Mouse (Mus musculus) leukemia stem cell, adult 10-12 weeks (primary cell): ENCODE measurements around the gene Sh3pxd2a. TPM values are rescaled to one million over a fixed set of nuclear protein-coding genes. Genes with fewer than 3 reads are reported as not detected.

ENCODE experiments used
- polyA plus RNA-seq: library from polyadenylated mRNA; stranded (reverse); fragments of >175 nt; gene quantifications from 2 replicates; pipeline ENCODE4 v1.2.3, GENCODE M21; 2012; ENCODE audit warnings: low replicate concordance

Gene Sh3pxd2a
- 5.0 and 10.4 TPM in 2 replicates for polyA plus RNA-seq

DNA sequence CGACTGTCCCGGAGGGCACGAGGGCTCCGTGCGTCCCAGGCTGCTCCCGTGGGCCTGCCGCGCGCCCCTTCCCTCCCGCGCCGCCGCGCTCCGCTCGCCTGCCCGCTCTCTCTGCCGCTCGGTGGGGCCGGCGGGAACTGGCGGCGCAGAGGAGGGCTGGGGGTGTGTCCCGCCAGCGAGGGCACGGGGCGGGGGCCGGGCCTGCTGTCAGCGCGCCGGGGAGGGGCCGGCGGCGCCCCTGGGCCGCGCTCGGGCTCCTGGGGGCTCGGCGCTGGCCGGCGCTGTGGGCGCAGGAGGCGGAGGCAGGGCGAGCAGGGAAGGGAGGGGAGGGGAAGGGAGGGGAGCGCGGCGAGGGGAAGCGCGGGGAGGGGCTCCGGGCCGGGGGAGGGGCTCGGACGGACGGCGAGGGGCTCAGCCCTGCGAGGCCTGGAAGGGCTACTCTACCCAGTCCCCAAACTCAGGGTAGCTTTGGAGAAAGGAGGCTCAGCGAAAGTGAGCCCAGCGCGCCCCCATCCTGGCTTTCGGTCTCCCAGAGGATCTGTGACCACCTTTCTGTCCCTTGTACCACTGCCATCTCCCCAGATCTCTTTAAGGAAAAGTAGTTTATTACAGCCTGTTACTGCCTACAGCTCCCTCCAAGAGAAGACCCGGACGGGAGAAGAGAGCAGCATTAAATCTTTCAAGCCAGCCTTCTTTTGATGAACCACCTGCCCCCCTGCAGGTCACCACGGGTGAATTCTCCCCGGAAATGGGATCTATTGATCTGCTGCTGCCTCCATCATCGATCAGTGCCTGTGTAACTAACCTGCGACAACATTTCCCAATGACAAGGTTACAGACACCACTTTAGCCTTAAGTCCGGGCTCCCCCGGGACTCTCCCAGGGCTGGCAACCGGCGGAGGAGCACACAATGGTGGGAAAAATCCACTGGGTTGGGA is at the start of gene Sh3pxd2a:
Gene Sh3pxd2a, minus strand, starts transcription at position 98 of the 938 bp plus-strand sequence.

Other genes starting within 250 kb of the Sh3pxd2a start
- gene Stn1, start 73.1 kb upstream of the Sh3pxd2a start, polyA plus RNA-seq = 1.9 and 7.0 TPM in 2 replicates
- gene Slk, start 115.3 kb upstream of the Sh3pxd2a start, polyA plus RNA-seq = 9.9 and 11.1 TPM in 2 replicates
- gene Col17a1, start 227.7 kb upstream of the Sh3pxd2a start, polyA plus RNA-seq = 1.3 and 2.4 TPM in 2 replicates